Mouse (Mus musculus) midbrain, embryonic 13.5 days (tissue): ENCODE measurements at regions not wholly inside any gene's neighbourhood (a gene's known extent, or its start where the extent isn't known, plus 50 kb on each side); places are given as distances from the start of the nearest gene placed in this dataset.

Experiments
- ATAC-seq: fragments of 200-750 bp; cut with Nextera tagmentation; 2 replicates; pipeline ENCODE4 v1.8.0; 2017; ENCODE audit warnings: mild to moderate bottlenecking, moderate TSS enrichment, moderate library complexity
- H3K27ac ChIP-seq: fragments of 300-500 bp; sonication (generic); 2 replicates; pipeline ENCODE4 v1.5.1; 2015; ENCODE audit warnings: inconsistent platforms, mild to moderate bottlenecking, moderate library complexity
- H3K27me3 ChIP-seq: fragments of 300-500 bp; sonication (generic); 2 replicates; pipeline ENCODE4 v1.6.1; 2015; ENCODE audit warnings: mild to moderate bottlenecking, inconsistent platforms
- H3K36me3 ChIP-seq: fragments of 300-500 bp; sonication (generic); 2 replicates; pipeline ENCODE4 v1.6.1; 2015; ENCODE audit warnings: mild to moderate bottlenecking, inconsistent platforms
- H3K4me1 ChIP-seq: fragments of 300-500 bp; sonication (generic); replicated peaks from 2 replicates; pipeline ENCODE4 v1.6.1; 2015; ENCODE audit warnings: inconsistent platforms
- H3K4me2 ChIP-seq: fragments of 300-500 bp; sonication (generic); replicated peaks from 2 replicates; pipeline ENCODE4 v1.6.1; 2015; ENCODE audit warnings: moderate library complexity, mild to moderate bottlenecking, inconsistent platforms
- H3K4me3 ChIP-seq: fragments of 300-500 bp; sonication (generic); replicated peaks from 2 replicates; pipeline ENCODE4 v1.5.1; 2015; ENCODE audit warnings: mild to moderate bottlenecking, inconsistent platforms
- H3K9ac ChIP-seq: fragments of 300-500 bp; sonication (generic); replicated peaks from 2 replicates; pipeline ENCODE4 v1.6.1; 2015; ENCODE audit warnings: mild to moderate bottlenecking, inconsistent platforms
- H3K9me3 ChIP-seq: fragments of 300-500 bp; sonication (generic); 2 replicates; pipeline ENCODE4 v1.6.1; 2016; ENCODE audit warnings: mild to moderate bottlenecking, inconsistent platforms
- WGBS: fragments of 180-500 bp; shearing (Covaris S2); methylation state at CpG from one replicate; pipeline ENCODE4 v1.1.7; 2015; 5-methylcytosine and 5-hydroxymethylcytosine counted together

- H3K27ac ChIP-seq = no peak overlapping the region
- no peak overlapping the region for H3K4me3 ChIP-seq
- ATAC-seq = no peak
- no peak overlapping the region for H3K4me2 ChIP-seq
- no peaks in the 10 kb centered on the region for H3K36me3 ChIP-seq
- no peaks in the 10 kb centered on the region for H3K4me1 ChIP-seq
- no peak overlapping the region for H3K9ac ChIP-seq
- no peaks in the 10 kb centered on the region for H3K27me3 ChIP-seq
- no peaks in the 10 kb centered on the region for H3K9me3 ChIP-seq
- 76% methylated on average over 3 of the region's 3 CpGs for WGBS
These were observed 217.9 kb downstream of the Gm21750 start for GRCm38 (mm10) chr14:73878866-73879419.

GRCm38 (mm10) chr14:73891451-73891850 is 230.4 kb downstream of the Gm21750 start:
- no peaks in the 10 kb centered on the region for H3K4me1 ChIP-seq
- no peak overlapping the region for H3K4me2 ChIP-seq
- H3K27ac ChIP-seq = no peak overlapping the region
- H3K27me3 ChIP-seq = no peaks in the 10 kb centered on the region
- 79% methylated on average over 2 of the region's 2 CpGs for WGBS
- H3K4me3 ChIP-seq = no peak overlapping the region
- H3K9ac ChIP-seq = no peak overlapping the region
- no peak for ATAC-seq
- no peaks in the 10 kb centered on the region for H3K9me3 ChIP-seq
- no peaks in the 10 kb centered on the region for H3K36me3 ChIP-seq

- no peak for ATAC-seq
- WGBS = 84% methylated on average over 2 of the region's 2 CpGs
- H3K4me1 ChIP-seq = no peaks in the 10 kb centered on the region
These were observed 233.8 kb downstream of the Gm21750 start for GRCm38 (mm10) chr14:73894844-73895243.

GRCm38 (mm10) chr14:73895266-73895665 is 234.2 kb downstream of the Gm21750 start:
- 82% methylated on average over 3 of the region's 3 CpGs for whole genome bisulfite sequencing
- H3K4me3 ChIP-seq = no peak overlapping the region
- H3K4me1 ChIP-seq = no peaks in the 10 kb centered on the region
- H3K4me2 ChIP-seq = no peak overlapping the region
- no peaks in the 10 kb centered on the region for H3K9me3 ChIP-seq
- ATAC-seq = no peak
- H3K27me3 ChIP-seq = no peaks in the 10 kb centered on the region
- H3K9ac ChIP-seq = no peak overlapping the region
- H3K36me3 ChIP-seq = no peaks in the 10 kb centered on the region
- H3K27ac ChIP-seq = no peak overlapping the region

More at GRCm38 (mm10) chr14:73894844-73895243, 233.8 kb downstream of the Gm21750 start:
- H3K27me3 ChIP-seq = no peaks in the 10 kb centered on the region
- H3K4me3 ChIP-seq = no peak overlapping the region
- H3K27ac ChIP-seq = no peak overlapping the region
- no peaks in the 10 kb centered on the region for H3K9me3 ChIP-seq
- H3K36me3 ChIP-seq = no peaks in the 10 kb centered on the region
- H3K4me2 ChIP-seq = no peak overlapping the region
- H3K9ac ChIP-seq = no peak overlapping the region

- Histone ChIP-seq H3K4me2 (no peak overlapping the region), H3K9me3 (no peaks in the 10 kb centered on the region), H3K9ac (no peak overlapping the region), H3K4me3 (no peak overlapping the region), H3K4me1 (no peaks in the 10 kb centered on the region), H3K27me3 (no peaks in the 10 kb centered on the region), H3K27ac (no peak overlapping the region), H3K36me3 (no peaks in the 10 kb centered on the region)
- no peak for ATAC-seq
These were observed 238.1 kb downstream of the Gm21750 start for GRCm38 (mm10) chr14:73899078-73899477.

GRCm38 (mm10) chr14:73902085-73902713 is 241.2 kb downstream of the Gm21750 start:
- Histone ChIP-seq H3K27me3 (no peaks in the 10 kb centered on the region), H3K36me3 (no peaks in the 10 kb centered on the region), H3K9me3 (no peaks in the 10 kb centered on the region), H3K4me2 (no peak overlapping the region), H3K4me3 (no peak overlapping the region), H3K4me1 (no peaks in the 10 kb centered on the region), H3K27ac (no peak overlapping the region), H3K9ac (no peak overlapping the region)
- 96% methylated on average over 6 of the region's 6 CpGs for WGBS
- ATAC-seq = no peak

- ATAC-seq = no peak
- no peaks in the 10 kb centered on the region for H3K27me3 ChIP-seq
- H3K4me1 ChIP-seq = no peaks in the 10 kb centered on the region
- H3K36me3 ChIP-seq = no peaks in the 10 kb centered on the region
- H3K9ac ChIP-seq = no peak overlapping the region
- no peak overlapping the region for H3K4me2 ChIP-seq
- H3K27ac ChIP-seq = no peak overlapping the region
- no peaks in the 10 kb centered on the region for H3K9me3 ChIP-seq
- WGBS = 67% methylated on average over 5 of the region's 5 CpGs
- no peak overlapping the region for H3K4me3 ChIP-seq
These were observed 252.9 kb downstream of the Gm21750 start for GRCm38 (mm10) chr14:73913756-73914448.

- Histone ChIP-seq H3K27me3 (no peaks in the 10 kb centered on the region), H3K27ac (no peak overlapping the region), H3K9ac (no peak overlapping the region), H3K9me3 (no peaks in the 10 kb centered on the region), H3K4me2 (no peak overlapping the region), H3K36me3 (no peaks in the 10 kb centered on the region), H3K4me1 (no peaks in the 10 kb centered on the region), H3K4me3 (no peak overlapping the region)
- ATAC-seq = no peak
These were observed 255.0 kb downstream of the Gm21750 start for GRCm38 (mm10) chr14:73915990-73916389.

GRCm38 (mm10) chr14:73931095-73931494 is 270.1 kb downstream of the Gm21750 start:
- Histone ChIP-seq H3K9me3 (no peaks in the 10 kb centered on the region), H3K36me3 (no peaks in the 10 kb centered on the region), H3K27me3 (no peaks in the 10 kb centered on the region), H3K4me1 (no peaks in the 10 kb centered on the region), H3K4me2 (no peak overlapping the region), H3K4me3 (no peak overlapping the region), H3K27ac (no peak overlapping the region), H3K9ac (no peak overlapping the region)
- 82% methylated on average over 2 of the region's 2 CpGs for WGBS
- ATAC-seq = no peak

- Histone ChIP-seq H3K9me3 (no peaks in the 10 kb centered on the region), H3K4me3 (no peak overlapping the region), H3K27ac (no peak overlapping the region), H3K27me3 (no peaks in the 10 kb centered on the region), H3K4me1 (no peaks in the 10 kb centered on the region), H3K36me3 (no peaks in the 10 kb centered on the region), H3K9ac (no peak overlapping the region), H3K4me2 (no peak overlapping the region)
- 84% methylated on average over 2 of the region's 2 CpGs for WGBS
- no peak for ATAC-seq
These were observed 286.3 kb downstream of the Gm21750 start for GRCm38 (mm10) chr14:73947316-73947715.

GRCm38 (mm10) chr14:73952511-73952910 is 291.5 kb downstream of the Gm21750 start:
- Histone ChIP-seq H3K4me1 (no peaks in the 10 kb centered on the region), H3K9ac (no peak overlapping the region), H3K36me3 (no peaks in the 10 kb centered on the region), H3K27ac (no peak overlapping the region), H3K4me3 (no peak overlapping the region), H3K9me3 (no peaks in the 10 kb centered on the region), H3K27me3 (no peaks in the 10 kb centered on the region), H3K4me2 (no peak overlapping the region)
- WGBS = 89% methylated on average over 4 of the region's 4 CpGs
- no peak for ATAC-seq

GRCm38 (mm10) chr14:73978694-73979093 is 317.7 kb downstream of the Gm21750 start:
- H3K4me1 ChIP-seq = no peaks in the 10 kb centered on the region
- WGBS = 75% methylated on average over 1 of the region's 1 CpGs
- H3K4me3 ChIP-seq = no peak overlapping the region
- no peak overlapping the region for H3K9ac ChIP-seq
- no peak overlapping the region for H3K4me2 ChIP-seq
- no peaks in the 10 kb centered on the region for H3K27me3 ChIP-seq
- H3K9me3 ChIP-seq = no peaks in the 10 kb centered on the region
- ATAC-seq = no peak
- no peak overlapping the region for H3K27ac ChIP-seq
- no peaks in the 10 kb centered on the region for H3K36me3 ChIP-seq
